In genomic region chr11:106267871-106268270, GRCm38 (mm10) we compare ENCODE assay signal across 8 mouse cellular contexts. TPM values are rescaled to one million over a fixed set of nuclear protein-coding genes. Genes with fewer than 3 reads are reported as not detected.
DNase-seq lines count a peak whose midpoint lies in the region; ATAC-seq and TF ChIP-seq lines count a peak whose summit lies in the region.

No protein-coding gene starts in this region.

- no peak for DNase-seq in heart, postnatal 4 days
- DNase-seq in cerebellum, adult 18-20 months, result peak; percentile 78 to 80
- no peak for DNase-seq in liver, postnatal 0 days
- DNase-seq in urinary bladder, postnatal 10 days (ENCODE audit: low spot score), result no peak
- DNase-seq in gastrocnemius, postnatal 4 days (ENCODE audit: low spot score in 2 of 2), result no peak
- no peak for DNase-seq in spleen, adult 18-20 months

- no peak overlapping the region for H3K4me3 ChIP-seq in heart, embryonic 15.5 days
- no peak overlapping the region for H3K4me3 ChIP-seq in forebrain, embryonic 15.5 days
- no peak overlapping the region for H3K4me3 ChIP-seq in liver, postnatal 0 days (ENCODE audit: low read depth, low read length)

- no peaks in the 10 kb centered on the region for H3K27me3 ChIP-seq in heart, embryonic 15.5 days
- H3K27me3 ChIP-seq in forebrain, embryonic 15.5 days, result no peaks in the 10 kb centered on the region
- no peaks in the 10 kb centered on the region for H3K27me3 ChIP-seq in liver, postnatal 0 days (ENCODE audit: insufficient read depth, low read length)

- H3K9ac ChIP-seq in heart, embryonic 15.5 days, result no peak overlapping the region
- no peak overlapping the region for H3K9ac ChIP-seq in forebrain, embryonic 15.5 days (replicated peaks)
- H3K9ac ChIP-seq in liver, postnatal 0 days (replicated peaks), result no peak overlapping the region

- peak overlapping the region; percentile 15; the same call in 1 of the 2 replicates for H3K27ac ChIP-seq in heart, embryonic 15.5 days
- H3K27ac ChIP-seq in forebrain, embryonic 15.5 days (replicated peaks), result peak overlapping the region; percentile 76
- H3K27ac ChIP-seq in liver, postnatal 0 days (ENCODE audit: low read depth), result peak overlapping the region; percentile 60

- no peak overlapping the region for H3K4me2 ChIP-seq in heart, embryonic 15.5 days
- H3K4me2 ChIP-seq in forebrain, embryonic 15.5 days (replicated peaks), result no peak overlapping the region; the same call in 1 of the 2 replicates
- peak overlapping the region; percentile 33; the same call in 1 of the 2 replicates for H3K4me2 ChIP-seq in liver, postnatal 0 days (ENCODE audit: low read depth, low read length)

- ATAC-seq in heart, embryonic 15.5 days (replicated peaks; ENCODE audit: insufficient number of reproducible peaks, insufficient read depth, low FRiP score, low read depth), result no peak
- no peak for ATAC-seq in forebrain, embryonic 15.5 days (replicated peaks)
- ATAC-seq in liver, postnatal 0 days, result no peak

- 59% methylated on average over 5 of the region's 5 CpGs for WGBS in heart, embryonic 15.5 days
- 82% methylated on average over 5 of the region's 5 CpGs for WGBS in forebrain, embryonic 15.5 days
- 87% methylated on average over 5 of the region's 5 CpGs for WGBS in liver, postnatal 0 days (ENCODE audit: insufficient replicate concordance)

- TF ChIP-seq EP300 in liver, postnatal 0 days (IDR thresholded peaks at IDR 0.05; ENCODE audit: low read depth), result no peak

- TF ChIP-seq CTCF in liver, postnatal 0 days (IDR thresholded peaks at IDR 0.05; ENCODE audit: low read depth), result no peak

- no peaks in the 10 kb centered on the region for H3K9me3 ChIP-seq in heart, embryonic 15.5 days (replicated peaks)
- no peaks in the 10 kb centered on the region for H3K9me3 ChIP-seq in forebrain, embryonic 15.5 days
- no peaks in the 10 kb centered on the region for H3K9me3 ChIP-seq in liver, postnatal 0 days (ENCODE audit: low read length)

- H3K4me1 ChIP-seq in heart, embryonic 15.5 days (replicated peaks), result peaks cover 39% of the 10 kb centered on the region
- H3K4me1 ChIP-seq in forebrain, embryonic 15.5 days, result peaks cover 40% of the 10 kb centered on the region
- H3K4me1 ChIP-seq in liver, postnatal 0 days (ENCODE audit: insufficient read depth), result peaks cover 39% of the 10 kb centered on the region

- peaks cover 46% of the 10 kb centered on the region for H3K36me3 ChIP-seq in heart, embryonic 15.5 days
- H3K36me3 ChIP-seq in forebrain, embryonic 15.5 days, result peaks cover 43% of the 10 kb centered on the region
- peaks cover 46% of the 10 kb centered on the region for H3K36me3 ChIP-seq in liver, postnatal 0 days (replicated peaks; ENCODE audit: insufficient read depth, low read length)

RNA-seq across cellular contexts. Expression of gene Smarcd2, which starts 4.9 kb away (rescaled TPM):
- 18.2 and 35.7 TPM in 2 replicates for polyA plus RNA-seq in heart, embryonic 15.5 days (2015; fragmentation: Nextera tagmentation; extraction: Ambion mirVana)
- total RNA-seq in heart, postnatal 4 days (2021), result 10 to 100 TPM; 20.2 to 20.3 TPM
- polyA plus RNA-seq in forebrain, embryonic 15.5 days (2015; fragmentation: Nextera tagmentation; extraction: Ambion mirVana), result 12.7 and 13.2 TPM in 2 replicates
- 16.4 and 19.5 TPM in 2 replicates for polyA plus RNA-seq in liver, postnatal 0 days (2015; fragmentation: Nextera tagmentation; extraction: Ambion mirVana)
- 10 to 100 TPM; 36.6 to 38.1 TPM for total RNA-seq in gastrocnemius, postnatal 4 days (2021)

RNA-seq across cellular contexts. Expression of gene Tcam1, which starts 8.6 kb away (rescaled TPM):
- polyA plus RNA-seq in heart, embryonic 15.5 days (2015; fragmentation: Nextera tagmentation; extraction: Ambion mirVana), result 0.34 TPM in 1 of 2 replicates, not detected in the other
- total RNA-seq in heart, postnatal 4 days (2021), result not detected
- 0.08 and 0.10 TPM in 2 replicates for polyA plus RNA-seq in forebrain, embryonic 15.5 days (2015; fragmentation: Nextera tagmentation; extraction: Ambion mirVana)
- 0.07 and 0.09 TPM in 2 replicates for polyA plus RNA-seq in liver, postnatal 0 days (2015; fragmentation: Nextera tagmentation; extraction: Ambion mirVana)
- under 1 TPM; 0.12 to 0.29 TPM for total RNA-seq in gastrocnemius, postnatal 4 days (2021)

RNA-seq across cellular contexts. Expression of gene Psmc5, which starts 11.9 kb away (rescaled TPM):
- polyA plus RNA-seq in heart, embryonic 15.5 days (2015; fragmentation: Nextera tagmentation; extraction: Ambion mirVana), result 195 and 215 TPM in 2 replicates
- total RNA-seq in heart, postnatal 4 days (2021), result 100 to 1,000 TPM; 112 TPM
- polyA plus RNA-seq in forebrain, embryonic 15.5 days (2015; fragmentation: Nextera tagmentation; extraction: Ambion mirVana), result 274 and 283 TPM in 2 replicates
- 87.0 and 88.8 TPM in 2 replicates for polyA plus RNA-seq in liver, postnatal 0 days (2015; fragmentation: Nextera tagmentation; extraction: Ambion mirVana)
- 100 to 1,000 TPM; 123 to 146 TPM for total RNA-seq in gastrocnemius, postnatal 4 days (2021)

RNA-seq across cellular contexts. Expression of gene Ftsj3, which starts 12.0 kb away (rescaled TPM):
- 31.1 and 37.5 TPM in 2 replicates for polyA plus RNA-seq in heart, embryonic 15.5 days (2015; fragmentation: Nextera tagmentation; extraction: Ambion mirVana)
- 10 to 100 TPM; 28.4 to 29.8 TPM for total RNA-seq in heart, postnatal 4 days (2021)
- polyA plus RNA-seq in forebrain, embryonic 15.5 days (2015; fragmentation: Nextera tagmentation; extraction: Ambion mirVana), result 39.2 and 39.7 TPM in 2 replicates
- polyA plus RNA-seq in liver, postnatal 0 days (2015; fragmentation: Nextera tagmentation; extraction: Ambion mirVana), result 21.9 and 22.5 TPM in 2 replicates
- total RNA-seq in gastrocnemius, postnatal 4 days (2021), result 10 to 100 TPM; 32.6 to 34.6 TPM

RNA-seq across cellular contexts. Expression of gene Gh, which starts 33.8 kb away (rescaled TPM):
- not detected in 2 replicates for polyA plus RNA-seq in heart, embryonic 15.5 days (2015; fragmentation: Nextera tagmentation; extraction: Ambion mirVana)
- total RNA-seq in heart, postnatal 4 days (2021), result not detected
- polyA plus RNA-seq in forebrain, embryonic 15.5 days (2015; fragmentation: Nextera tagmentation; extraction: Ambion mirVana), result not detected in 2 replicates
- 0.13 and 0.21 TPM in 2 replicates for polyA plus RNA-seq in liver, postnatal 0 days (2015; fragmentation: Nextera tagmentation; extraction: Ambion mirVana)
- total RNA-seq in gastrocnemius, postnatal 4 days (2021), result not detected

Comparison
In these comparisons a context has a peak if more than half of its experiments do, and no peak if none do; other contexts are left out.
1. H3K27ac ChIP-seq: peak in every context shown above with its lines; median percentile 76 in forebrain, embryonic 15.5 days; 60 in liver, postnatal 0 days; 15 in heart, embryonic 15.5 days.
2. DNase-seq: peak in cerebellum, adult 18-20 months (2 of 2); none in heart, postnatal 4 days (single experiment), liver, postnatal 0 days (single experiment), urinary bladder, postnatal 10 days (single experiment), gastrocnemius, postnatal 4 days (0 of 2) and spleen, adult 18-20 months (0 of 2).